Mouse (Mus musculus): ENCODE results near the gene Papln. TPM values are rescaled to one million over a fixed set of nuclear protein-coding genes. Genes with fewer than 3 reads are reported as not detected.

Gene Papln
- polyA plus RNA-seq, 1 experiment from 2014 or later = 3.0 TPM

Other genes with a start within 250 kb of the Papln start
- 30.1 and 31.7 TPM in 2 replicates for gene Dcaf4, start 243.2 kb upstream of the Papln start, polyA plus RNA-seq (2015; fragmentation: Nextera tagmentation; extraction: Ambion mirVana)
- 20.8 and 23.6 TPM in 2 replicates for gene Zfyve1, start 166.4 kb upstream of the Papln start, polyA plus RNA-seq (2015; fragmentation: Nextera tagmentation; extraction: Ambion mirVana)
- 223 and 269 TPM in 2 replicates for gene Rbm25, start 132.4 kb upstream of the Papln start, polyA plus RNA-seq (2015; fragmentation: Nextera tagmentation; extraction: Ambion mirVana)
- gene Psen1, start 75.5 kb upstream of the Papln start, polyA plus RNA-seq (2015; fragmentation: Nextera tagmentation; extraction: Ambion mirVana) = 70.0 and 72.7 TPM in 2 replicates
- 44.3 and 51.6 TPM in 2 replicates for gene Numb, start 158.3 kb downstream of the Papln start, polyA plus RNA-seq (2015; fragmentation: Nextera tagmentation; extraction: Ambion mirVana)
- 11.2 and 11.5 TPM in 2 replicates for gene Riox1, start 187.0 kb downstream of the Papln start, polyA plus RNA-seq (2015; fragmentation: Nextera tagmentation; extraction: Ambion mirVana)
- not detected in 2 replicates for gene Heatr4, start 221.2 kb downstream of the Papln start, polyA plus RNA-seq (2015; fragmentation: Nextera tagmentation; extraction: Ambion mirVana)
- 40.9 and 45.5 TPM in 2 replicates for gene Acot2, start 224.2 kb downstream of the Papln start, polyA plus RNA-seq (2015; fragmentation: Nextera tagmentation; extraction: Ambion mirVana)
- 69.0 and 69.8 TPM in 2 replicates for gene Acot1, start 245.9 kb downstream of the Papln start, polyA plus RNA-seq (2015; fragmentation: Nextera tagmentation; extraction: Ambion mirVana)

Measured in kidney, embryonic 16.5 days (tissue).